Mouse (Mus musculus) embryonic facial prominence, embryonic 10.5 days (tissue): ENCODE results near the gene Tgm2. TPM values are rescaled to one million over a fixed set of nuclear protein-coding genes. Genes with fewer than 3 reads are reported as not detected.
A peak's percentile ranks its signal among the peaks of the same experiment; 100 is the strongest.

Source experiments
- DNase-seq: peaks from one replicate; pipeline ENCODE4 v3.0.0-alpha.2; 2017; ENCODE audit warnings: low spot score
- H3K27ac ChIP-seq: fragments of 300-500 bp; sonication (generic); replicated peaks from 2 replicates; pipeline ENCODE4 v1.5.1; 2016; ENCODE audit warnings: mild to moderate bottlenecking
- H3K27me3 ChIP-seq: fragments of 300-500 bp; sonication (generic); replicated peaks from 2 replicates; pipeline ENCODE4 v1.6.1; 2016; ENCODE audit warnings: low read depth, mild to moderate bottlenecking; ENCODE audit not compliant: poor library complexity, severe bottlenecking
- H3K36me3 ChIP-seq: fragments of 300-500 bp; sonication (generic); replicated peaks from 2 replicates; pipeline ENCODE4 v1.6.1; 2016; ENCODE audit warnings: mild to moderate bottlenecking, moderate library complexity
- H3K4me1 ChIP-seq: fragments of 300-500 bp; sonication (generic); 2 replicates; pipeline ENCODE4 v1.6.1; 2016
- H3K4me3 ChIP-seq: fragments of 300-500 bp; sonication (generic); 2 replicates; pipeline ENCODE4 v1.5.1; 2016; ENCODE audit warnings: mild to moderate bottlenecking, moderate library complexity
- H3K9me3 ChIP-seq: fragments of 300-500 bp; sonication (generic); 2 replicates; pipeline ENCODE4 v1.6.1; 2016; ENCODE audit warnings: mild to moderate bottlenecking
- WGBS: fragments of 180-500 bp; shearing (Covaris S2); methylation state at CpG from one replicate; pipeline ENCODE4 v1.1.7; 2016; 5-methylcytosine and 5-hydroxymethylcytosine counted together
- polyA plus RNA-seq: library from polyadenylated mRNA; unstranded; fragments of >200 nt; fragmentation: Nextera tagmentation; extraction: Ambion mirVana; gene quantifications from 2 replicates; pipeline ENCODE4 v1.2.1, GENCODE M21; 2016

Gene Tgm2
- polyA plus RNA-seq, 1 experiment from 2014 or later, result 6.4 TPM

DNA sequence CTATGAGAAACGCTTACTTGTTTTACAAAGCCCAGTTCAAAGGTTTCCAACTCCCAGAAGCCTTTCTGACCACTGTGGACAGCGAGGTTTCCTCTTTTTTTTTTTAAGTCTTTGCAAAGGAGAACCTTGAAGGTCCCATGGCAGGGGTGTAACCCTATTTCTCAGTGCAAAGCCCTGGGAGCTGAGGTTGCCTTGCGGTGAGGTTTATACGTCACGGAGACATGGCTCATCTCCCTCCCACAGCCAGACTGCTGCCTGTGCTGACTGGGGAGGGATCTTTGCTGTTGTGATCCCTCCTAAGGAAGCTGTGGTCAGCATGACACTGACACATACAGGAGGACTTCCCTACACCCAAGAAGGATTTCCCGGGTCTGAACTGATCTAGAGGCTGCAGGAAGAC lies 13.2 kb downstream of the Tgm2 start:
- Histone ChIP-seq H3K27me3 (no peaks in the 10 kb centered on the region), H3K9me3 (no peaks in the 10 kb centered on the region), H3K4me1 (peaks cover 47% of the 10 kb centered on the region), H3K4me3 (no peak overlapping the region), H3K27ac (no peak overlapping the region), H3K36me3 (no peaks in the 10 kb centered on the region)
- DNase-seq, result no peak
- 78% methylated on average over 6 of the region's 6 CpGs for WGBS

DNA sequence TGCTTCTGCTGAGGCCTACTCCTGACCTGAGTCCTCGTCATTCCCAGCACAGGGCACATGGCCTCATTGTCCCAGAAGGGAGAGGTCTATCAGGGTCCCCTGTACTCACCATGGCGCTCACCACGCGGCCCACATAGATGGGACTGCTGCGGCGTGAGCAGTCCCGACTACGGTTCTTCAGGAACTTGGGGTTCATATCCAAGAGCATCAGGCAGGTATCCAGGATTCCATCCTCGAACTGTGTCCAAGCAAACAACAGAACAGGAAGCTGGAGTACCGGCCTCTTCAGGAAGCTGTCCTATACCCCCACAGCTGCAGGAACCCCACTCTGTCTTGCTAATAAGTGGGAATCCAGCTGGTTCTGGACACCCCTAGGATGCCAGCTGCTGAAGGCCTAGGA lies 13.9 kb downstream of the Tgm2 start:
- no peaks in the 10 kb centered on the region for H3K36me3 ChIP-seq
- WGBS, result 87% methylated on average over 10 of the region's 10 CpGs
- H3K27me3 ChIP-seq, result no peaks in the 10 kb centered on the region
- H3K4me3 ChIP-seq, result no peak overlapping the region
- no peak overlapping the region for H3K27ac ChIP-seq
- peaks cover 44% of the 10 kb centered on the region for H3K4me1 ChIP-seq
- DNase-seq, result no peak
- no peaks in the 10 kb centered on the region for H3K9me3 ChIP-seq

DNA sequence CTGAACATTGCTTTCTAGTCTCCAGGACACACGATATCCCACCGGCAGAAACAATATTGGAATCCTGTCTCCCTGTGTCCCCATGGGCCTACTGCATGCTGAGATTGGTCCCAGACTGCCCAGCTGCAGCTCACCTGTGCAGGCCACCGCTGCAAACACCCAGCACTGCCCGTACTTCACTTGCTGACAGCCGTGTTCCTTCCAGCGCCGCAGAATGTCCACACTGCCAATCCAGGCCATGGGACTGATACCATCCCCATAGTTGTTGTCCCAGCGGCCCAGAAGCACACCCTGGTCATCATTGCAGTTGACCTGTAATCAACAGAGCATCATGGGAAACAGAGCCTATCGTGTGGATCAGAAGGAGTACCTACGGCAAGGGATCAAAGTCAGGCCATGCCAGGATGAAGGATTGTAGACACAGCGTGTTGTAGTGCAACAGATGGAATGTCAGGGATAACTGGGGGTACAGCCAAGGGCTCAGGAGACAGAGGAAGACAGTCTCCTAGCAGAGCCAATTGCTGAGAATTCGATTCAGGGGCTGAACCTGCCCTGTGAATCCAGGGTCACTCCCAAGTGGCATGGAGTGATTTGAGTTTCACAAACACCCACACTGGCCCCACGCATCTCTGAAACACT lies 14.9 kb downstream of the Tgm2 start:
- H3K9me3 ChIP-seq, result no peaks in the 10 kb centered on the region
- H3K36me3 ChIP-seq, result no peaks in the 10 kb centered on the region
- no peak overlapping the region; the same call in 1 of the 2 replicates for H3K27ac ChIP-seq
- H3K4me3 ChIP-seq, result no peak overlapping the region
- no peaks in the 10 kb centered on the region for H3K27me3 ChIP-seq
- DNase-seq, result no peak
- WGBS, result 91% methylated on average over 13 of the region's 13 CpGs
- H3K4me1 ChIP-seq, result peaks cover 40% of the 10 kb centered on the region

DNA sequence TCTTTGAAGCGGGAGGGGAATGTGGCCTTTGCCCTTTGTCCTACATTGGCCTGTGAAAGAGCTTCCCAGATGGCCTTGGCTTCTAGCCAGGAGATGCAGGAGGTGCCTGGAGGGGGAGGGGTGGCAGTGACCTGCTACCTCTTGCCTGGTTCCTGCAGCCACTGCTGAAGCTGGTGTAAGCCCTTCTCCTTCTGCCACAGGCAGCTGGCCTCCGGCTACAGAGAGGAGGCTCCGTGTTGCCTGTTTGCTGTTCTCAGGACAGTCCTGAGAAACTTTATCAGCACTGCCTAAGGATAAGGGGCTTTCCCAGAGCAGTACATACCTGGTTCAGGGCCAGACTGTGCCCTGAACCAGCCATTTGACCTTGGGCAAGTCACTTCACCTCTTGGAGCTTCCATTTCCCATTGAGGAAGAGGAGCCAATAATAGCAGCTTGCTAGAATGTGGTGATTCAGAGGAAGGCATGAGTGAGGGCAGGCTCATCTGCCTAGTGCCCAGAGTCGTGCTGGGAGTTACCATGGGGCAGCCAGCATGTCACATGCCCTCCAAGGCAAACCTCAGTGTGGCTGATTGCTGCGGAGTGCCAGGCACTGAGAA lies 15.7 kb downstream of the Tgm2 start:
- Histone ChIP-seq H3K27ac (peak overlapping the region; percentile 69), H3K27me3 (no peaks in the 10 kb centered on the region), H3K9me3 (no peaks in the 10 kb centered on the region), H3K36me3 (no peaks in the 10 kb centered on the region), H3K4me1 (peaks cover 33% of the 10 kb centered on the region), H3K4me3 (no peak overlapping the region)
- peak; percentile 76 for DNase-seq
- WGBS, result 51% methylated on average over 5 of the region's 5 CpGs

DNA sequence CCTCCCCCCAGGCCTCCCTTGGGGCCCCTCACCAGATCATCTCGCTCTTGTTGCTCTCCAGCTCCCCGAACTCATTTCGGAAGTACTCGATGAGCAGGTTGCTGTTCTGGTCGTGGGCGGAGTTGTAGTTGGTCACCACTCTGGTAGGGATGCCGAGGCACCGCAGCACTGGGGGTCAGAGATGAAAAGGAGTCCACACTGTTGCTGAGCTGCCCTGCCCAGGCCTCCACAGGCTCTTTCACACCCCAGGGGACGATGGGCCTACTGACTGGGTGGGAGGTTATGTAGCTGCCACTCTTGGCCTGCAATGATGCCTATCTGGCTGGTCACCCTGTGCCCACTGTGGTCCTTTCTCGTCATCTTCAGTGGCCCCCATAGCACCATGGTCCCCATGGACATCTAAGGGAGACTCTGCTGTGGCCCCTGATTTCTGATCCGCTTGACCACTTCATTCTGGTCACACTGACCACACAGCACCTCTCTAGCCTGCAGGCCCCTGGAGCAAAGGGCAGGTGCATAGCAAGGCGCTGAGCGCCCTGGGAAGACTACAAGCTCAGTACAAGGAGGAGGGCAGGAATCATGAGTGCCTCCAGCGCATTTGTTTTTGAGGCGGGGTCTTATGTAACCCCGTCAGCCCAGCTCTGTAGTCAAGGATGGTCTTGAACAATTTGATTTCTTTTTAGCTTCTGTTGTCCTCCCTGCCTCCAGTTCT lies 16.8 kb downstream of the Tgm2 start:
- H3K9me3 ChIP-seq, result no peaks in the 10 kb centered on the region
- no peaks in the 10 kb centered on the region for H3K36me3 ChIP-seq
- no peak for DNase-seq
- 87% methylated on average over 16 of the region's 16 CpGs for WGBS
- peak overlapping the region; percentile 69 for H3K27ac ChIP-seq
- peaks cover 33% of the 10 kb centered on the region for H3K4me1 ChIP-seq
- H3K4me3 ChIP-seq, result no peak overlapping the region
- no peaks in the 10 kb centered on the region for H3K27me3 ChIP-seq

DNA sequence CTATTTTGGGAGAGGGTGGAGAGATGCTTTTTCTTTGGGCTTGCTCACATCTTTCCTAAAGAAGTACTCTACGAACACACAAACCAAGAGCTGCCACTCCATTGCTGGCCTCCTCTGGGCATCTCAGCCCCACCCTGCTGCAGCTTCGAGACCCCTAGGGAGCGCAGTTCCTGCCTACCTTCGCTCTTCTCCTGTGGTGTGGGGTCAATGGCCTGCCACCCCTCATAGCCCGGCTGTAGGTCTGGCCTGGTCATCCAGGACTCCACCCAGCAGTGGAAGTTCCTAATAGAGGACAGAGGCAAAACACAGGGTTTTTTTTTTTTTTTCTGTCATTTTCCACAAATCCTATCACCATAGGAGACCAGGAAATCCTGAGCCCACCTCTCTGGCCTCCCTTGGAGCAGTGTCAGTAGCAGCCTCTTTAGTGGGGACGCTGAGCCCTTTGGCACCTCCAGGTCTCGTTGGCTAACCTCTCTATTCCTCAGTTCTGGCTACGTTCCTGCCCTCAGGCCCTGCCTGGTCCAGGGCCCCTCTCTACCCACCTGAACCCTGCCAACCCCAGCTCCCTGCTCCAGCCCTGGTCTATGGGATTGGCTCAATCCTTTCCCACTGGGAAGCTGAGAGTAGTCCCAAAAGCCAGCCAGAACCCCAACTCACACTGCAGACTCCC lies 17.6 kb downstream of the Tgm2 start:
- DNase-seq, result no peak
- peaks cover 33% of the 10 kb centered on the region for H3K4me1 ChIP-seq
- no peaks in the 10 kb centered on the region for H3K36me3 ChIP-seq
- H3K27me3 ChIP-seq, result no peaks in the 10 kb centered on the region
- WGBS, result 82% methylated on average over 8 of the region's 8 CpGs
- H3K4me3 ChIP-seq, result no peak overlapping the region
- H3K27ac ChIP-seq, result peak overlapping the region; percentile 69
- H3K9me3 ChIP-seq, result no peaks in the 10 kb centered on the region

DNA sequence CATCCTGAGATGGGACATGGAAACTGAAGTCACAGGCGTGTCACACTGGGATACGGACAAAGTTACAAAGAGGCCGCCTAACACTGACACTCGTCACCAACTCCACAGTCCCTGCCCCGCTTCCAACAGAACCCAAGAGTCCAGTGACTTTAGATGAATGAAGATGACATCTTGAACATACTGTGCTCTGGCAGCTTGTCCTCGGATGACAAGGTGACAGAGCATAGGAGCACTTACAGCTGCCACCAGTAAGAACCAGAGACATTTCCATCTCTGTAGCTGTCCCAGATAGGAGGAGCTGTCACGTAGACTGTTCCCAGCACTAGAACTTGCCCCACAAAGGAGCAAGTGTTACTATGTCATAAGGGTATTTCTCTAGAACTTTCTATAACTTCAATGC lies 18.4 kb downstream of the Tgm2 start:
- Histone ChIP-seq H3K9me3 (no peaks in the 10 kb centered on the region), H3K36me3 (no peaks in the 10 kb centered on the region), H3K4me1 (peaks cover 35% of the 10 kb centered on the region), H3K27me3 (no peaks in the 10 kb centered on the region), H3K27ac (no peak overlapping the region), H3K4me3 (no peak overlapping the region)
- DNase-seq, result no peak
- WGBS, result 89% methylated on average over 7 of the region's 7 CpGs

DNA sequence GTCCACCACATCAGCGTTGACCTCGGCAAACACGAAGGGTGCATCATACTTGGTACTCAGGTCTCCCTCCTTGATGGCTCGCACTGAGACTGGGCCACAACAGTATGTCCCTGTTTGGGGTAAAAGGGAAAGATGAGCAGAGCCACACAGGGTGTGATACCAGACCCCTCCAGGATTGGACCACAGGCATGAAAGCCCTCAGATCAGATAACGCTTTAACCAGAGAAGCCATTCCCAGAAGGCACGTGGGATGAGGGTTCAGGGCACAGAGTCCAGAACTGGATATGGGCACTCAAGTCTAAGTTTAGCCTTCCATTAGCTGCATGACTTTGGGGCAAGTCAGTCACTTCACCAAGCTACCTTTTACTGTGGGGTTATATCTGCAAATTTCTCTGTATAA lies 19.0 kb downstream of the Tgm2 start:
- Histone ChIP-seq H3K4me1 (peaks cover 38% of the 10 kb centered on the region), H3K27ac (no peak overlapping the region), H3K27me3 (no peaks in the 10 kb centered on the region), H3K4me3 (no peak overlapping the region), H3K36me3 (no peaks in the 10 kb centered on the region), H3K9me3 (no peaks in the 10 kb centered on the region)
- 91% methylated on average over 6 of the region's 6 CpGs for WGBS
- no peak for DNase-seq

DNA sequence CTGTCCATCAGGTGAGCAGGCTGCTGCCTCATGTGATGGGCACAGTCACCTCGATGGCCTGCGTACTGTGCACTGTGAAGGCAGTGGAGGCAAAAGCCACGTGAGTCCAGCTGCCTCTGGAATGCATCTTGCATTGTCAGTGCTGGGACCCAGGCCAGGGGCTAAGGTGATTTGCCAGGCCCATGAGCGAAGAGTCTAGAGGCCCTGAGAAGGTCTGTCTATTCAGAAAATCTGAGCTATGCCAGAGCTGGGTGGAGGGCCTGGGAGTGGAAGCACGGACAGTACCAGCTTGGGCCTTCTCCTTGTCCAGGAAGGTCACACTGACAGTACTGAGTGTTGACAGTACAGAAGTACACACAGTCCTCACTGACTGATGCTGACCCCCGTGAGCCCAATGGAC lies 23.4 kb downstream of the Tgm2 start:
- 90% methylated on average over 6 of the region's 6 CpGs for WGBS

DNA sequence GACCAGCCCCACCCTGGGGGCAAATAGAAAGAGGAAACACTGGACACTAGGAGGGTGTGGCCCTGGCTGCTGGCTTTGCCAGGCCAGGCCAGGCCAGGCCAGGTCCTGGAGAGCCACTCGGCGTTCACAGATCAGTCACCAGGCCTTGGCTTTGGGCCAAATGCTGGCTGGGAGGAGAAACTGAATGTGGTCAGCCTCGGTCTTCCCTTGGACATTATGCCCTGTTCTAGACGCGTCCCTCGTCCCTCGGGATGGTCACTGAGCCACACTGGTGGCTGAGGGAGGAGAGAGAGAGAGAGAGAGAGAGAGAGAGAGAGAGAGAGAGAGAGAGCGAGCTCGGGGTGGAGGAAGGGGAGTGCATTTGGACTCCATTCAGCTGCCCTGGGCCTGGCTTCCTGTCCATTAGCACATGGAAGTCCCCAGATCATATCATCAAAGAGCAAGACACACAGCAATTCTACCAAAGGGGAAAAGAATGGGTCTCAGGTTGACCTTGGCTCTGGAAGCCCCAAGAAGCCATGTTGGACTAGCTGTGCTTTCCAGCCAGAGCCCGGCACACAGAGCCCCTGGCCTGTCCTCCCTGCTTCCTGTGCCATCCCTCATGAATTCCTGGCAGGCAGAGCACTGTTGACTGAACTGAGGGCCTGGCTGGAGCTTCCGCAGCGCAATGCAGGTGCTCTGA lies 24.4 kb downstream of the Tgm2 start:
- H3K36me3 ChIP-seq, result no peaks in the 10 kb centered on the region
- peak overlapping the region; percentile 59 for H3K27ac ChIP-seq
- H3K27me3 ChIP-seq, result no peaks in the 10 kb centered on the region
- H3K4me1 ChIP-seq, result peaks cover 21% of the 10 kb centered on the region
- no peaks in the 10 kb centered on the region for H3K9me3 ChIP-seq
- DNase-seq, result no peak
- WGBS, result 75% methylated on average over 12 of the region's 12 CpGs
- no peak overlapping the region for H3K4me3 ChIP-seq

More for the DNA sequence above, 23.4 kb downstream of the Tgm2 start:
- DNase-seq, result no peak
- Histone ChIP-seq H3K4me1 (peaks cover 16% of the 10 kb centered on the region), H3K36me3 (no peaks in the 10 kb centered on the region), H3K9me3 (no peaks in the 10 kb centered on the region), H3K4me3 (no peak overlapping the region), H3K27me3 (no peaks in the 10 kb centered on the region), H3K27ac (no peak overlapping the region)

DNA sequence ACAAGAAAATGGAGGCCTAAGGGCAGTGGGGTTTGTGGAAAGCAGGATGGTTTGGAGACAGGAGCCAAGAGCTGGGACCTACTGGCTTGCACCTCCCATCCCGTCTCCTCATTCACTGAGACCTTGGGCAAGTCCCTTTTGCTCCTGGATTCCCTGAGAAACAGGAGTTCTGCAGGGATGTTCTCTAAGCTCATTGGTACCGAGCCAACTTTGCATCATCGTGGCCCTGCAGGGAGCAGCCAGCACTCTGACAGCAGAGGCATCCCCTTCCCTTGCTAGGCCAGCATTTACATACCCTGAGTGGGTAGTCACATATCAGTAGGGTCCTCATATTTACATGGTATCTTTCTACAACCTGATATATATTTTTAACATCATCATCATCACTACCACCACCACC lies 25.4 kb downstream of the Tgm2 start:
- H3K36me3 ChIP-seq, result no peaks in the 10 kb centered on the region
- H3K27me3 ChIP-seq, result no peaks in the 10 kb centered on the region
- 83% methylated on average over 3 of the region's 3 CpGs for WGBS
- H3K4me3 ChIP-seq, result no peak overlapping the region
- no peaks in the 10 kb centered on the region for H3K9me3 ChIP-seq
- no peak for DNase-seq
- peaks cover 21% of the 10 kb centered on the region for H3K4me1 ChIP-seq
- no peak overlapping the region for H3K27ac ChIP-seq

DNA sequence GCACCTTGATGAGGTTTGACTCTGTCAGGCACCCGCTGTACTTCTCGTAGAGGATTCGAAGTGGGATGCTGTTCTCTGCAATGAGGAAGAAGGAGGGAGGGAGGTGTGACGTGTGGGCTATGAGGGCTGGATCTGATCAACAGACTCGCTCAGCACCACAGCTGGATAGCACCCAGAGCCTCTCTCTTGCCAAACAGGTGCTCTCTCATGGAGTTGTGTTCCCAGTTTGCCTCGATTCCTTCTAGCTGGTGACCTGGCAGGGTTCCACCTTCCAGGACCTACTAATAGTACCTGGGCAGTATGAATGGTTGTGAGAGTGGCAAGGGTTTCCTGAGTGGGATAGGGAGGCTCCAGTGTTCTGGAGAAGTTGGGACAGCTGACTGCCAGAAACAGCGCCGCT lies 26.0 kb downstream of the Tgm2 start:
- DNase-seq, result no peak
- Histone ChIP-seq H3K4me1 (peaks cover 21% of the 10 kb centered on the region), H3K36me3 (no peaks in the 10 kb centered on the region), H3K27ac (no peak overlapping the region), H3K27me3 (no peaks in the 10 kb centered on the region), H3K9me3 (no peaks in the 10 kb centered on the region), H3K4me3 (no peak overlapping the region)
- 84% methylated on average over 8 of the region's 8 CpGs for WGBS
